Mouse (Mus musculus): Measurements from ENCODE around the gene Timm23. TPM values are rescaled to one million over a fixed set of nuclear protein-coding genes. Genes with fewer than 3 reads are reported as not detected.
A peak's percentile ranks its signal among the peaks of the same experiment; 100 is the strongest.
"Not testable (repeated sequence)": the region's sequence is repeated elsewhere in the genome, so short reads cannot be mapped to it uniquely, and the experiment has no call there.

Timm23 gene
- polyA plus RNA-seq, 1 experiment from 2014 or later, result 289 TPM

DNA sequence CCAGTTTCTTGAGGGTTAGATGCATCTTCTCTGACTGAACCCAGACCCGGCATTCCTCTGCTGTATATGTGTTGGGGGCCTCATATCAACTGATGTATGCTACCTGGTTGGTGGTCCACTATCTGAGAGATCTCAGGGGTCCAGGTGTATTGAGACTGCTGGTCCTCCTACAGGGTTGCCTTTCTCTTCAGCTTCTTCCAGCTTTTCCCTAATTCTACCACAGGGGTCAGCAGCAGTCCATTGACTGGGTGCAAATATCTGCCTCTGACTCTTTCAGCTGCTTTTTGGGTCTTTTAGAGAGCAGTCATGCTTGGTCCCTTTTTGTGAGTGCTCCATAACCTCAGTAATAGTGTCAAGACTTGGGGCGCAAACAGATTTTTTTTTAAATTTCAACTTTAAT is 50.8 kb downstream of the Timm23 start:
- no peak overlapping the region for H3K9ac ChIP-seq
- ATAC-seq (ENCODE audit: extremely low read depth, insufficient number of reproducible peaks, low FRiP score, low TSS enrichment), result no peak
- no peak overlapping the region for H3K27ac ChIP-seq (replicated peaks)
- H3K4me3 ChIP-seq, result no peak overlapping the region
- WGBS, result 72% methylated on average over 2 of the region's 2 CpGs
- H3K27me3 ChIP-seq (replicated peaks), result no peaks in the 10 kb centered on the region
- H3K36me3 ChIP-seq, result no peaks in the 10 kb centered on the region
- H3K9me3 ChIP-seq, result no peaks in the 10 kb centered on the region
- H3K4me2 ChIP-seq, result no peak overlapping the region
- no peaks in the 10 kb centered on the region for H3K4me1 ChIP-seq

- no peaks in the 10 kb centered on the region for H3K36me3 ChIP-seq
- peak overlapping the region; percentile 60; the same call in 1 of the 2 replicates for H3K27ac ChIP-seq (replicated peaks)
- H3K27me3 ChIP-seq (replicated peaks), result no peaks in the 10 kb centered on the region
- ATAC-seq (ENCODE audit: extremely low read depth, insufficient number of reproducible peaks, low FRiP score, low TSS enrichment), result no peak
- no peak overlapping the region for H3K4me3 ChIP-seq
- no peak overlapping the region for H3K4me2 ChIP-seq
- no peak overlapping the region for H3K9ac ChIP-seq
- H3K4me1 ChIP-seq, result no peaks in the 10 kb centered on the region
- no peaks in the 10 kb centered on the region for H3K9me3 ChIP-seq
- 54% methylated on average over 2 of the region's 2 CpGs for WGBS
Observed at GRCm38 (mm10) chr14:32146578-32146977, 55.1 kb downstream of the Timm23 start.

GRCm38 (mm10) chr14:32145809-32146511 is 55.7 kb downstream of the Timm23 start:
- Histone ChIP-seq H3K4me1 (no peaks in the 10 kb centered on the region), H3K4me2 (peak overlapping the region; percentile 44), H3K36me3 (no peaks in the 10 kb centered on the region), H3K9me3 (no peaks in the 10 kb centered on the region), H3K27ac (replicated peaks) (peak overlapping the region; percentile 60), H3K4me3 (no peak overlapping the region), H3K9ac (no peak overlapping the region), H3K27me3 (replicated peaks) (no peaks in the 10 kb centered on the region)
- ATAC-seq (ENCODE audit: extremely low read depth, insufficient number of reproducible peaks, low FRiP score, low TSS enrichment), result no peak
- 27% methylated on average over 7 of the region's 7 CpGs for WGBS

DNA sequence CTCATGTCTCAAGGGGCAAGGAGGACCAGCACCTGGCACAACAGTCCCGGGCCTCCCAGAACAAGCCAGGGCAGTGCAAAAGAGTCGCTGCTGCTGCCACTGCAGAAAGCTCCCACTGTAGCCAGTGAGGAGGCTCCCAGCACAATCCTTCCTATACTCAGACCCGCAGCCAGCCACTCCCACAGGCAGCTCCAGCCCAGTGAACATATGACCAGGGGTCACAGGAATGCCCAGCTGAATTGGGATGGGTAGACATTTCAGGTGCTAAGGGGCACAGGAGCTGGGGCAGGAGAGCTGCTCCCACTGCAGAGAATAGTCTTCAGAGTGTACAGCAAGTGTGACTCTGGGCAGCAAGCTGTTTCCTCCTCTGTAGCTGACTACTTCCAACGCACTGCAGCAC is 56.3 kb downstream of the Timm23 start:
- H3K4me3 ChIP-seq, result no peak overlapping the region
- 0 out of 2 replicates have a peak overlapping the region, but pooled peaks have one; percentile 5 for H3K9ac ChIP-seq
- H3K27ac ChIP-seq (replicated peaks), result peak overlapping the region; percentile 60
- H3K9me3 ChIP-seq, result no peaks in the 10 kb centered on the region
- ATAC-seq (ENCODE audit: extremely low read depth, insufficient number of reproducible peaks, low FRiP score, low TSS enrichment), result no peak
- peak overlapping the region; percentile 44 for H3K4me2 ChIP-seq
- no peaks in the 10 kb centered on the region for H3K36me3 ChIP-seq
- WGBS, result 52% methylated on average over 4 of the region's 4 CpGs
- no peaks in the 10 kb centered on the region for H3K4me1 ChIP-seq
- no peaks in the 10 kb centered on the region for H3K27me3 ChIP-seq (replicated peaks)

GRCm38 (mm10) chr14:32144734-32145133 is 57.0 kb downstream of the Timm23 start:
- Histone ChIP-seq H3K9ac (no peak overlapping the region), H3K4me3 (no peak overlapping the region), H3K4me2 (no peak overlapping the region), H3K9me3 (no peaks in the 10 kb centered on the region), H3K27me3 (replicated peaks) (no peaks in the 10 kb centered on the region), H3K27ac (replicated peaks) (no peak overlapping the region), H3K4me1 (no peaks in the 10 kb centered on the region), H3K36me3 (no peaks in the 10 kb centered on the region)
- ATAC-seq (ENCODE audit: extremely low read depth, insufficient number of reproducible peaks, low FRiP score, low TSS enrichment), result no peak

GRCm38 (mm10) chr14:32141723-32142122 is 60.0 kb downstream of the Timm23 start, which contains the start of gene Msmb:
Msmb (plus strand) TSS chr14:32142023.
- Histone ChIP-seq H3K9me3 (no peaks in the 10 kb centered on the region), H3K36me3 (no peaks in the 10 kb centered on the region), H3K4me1 (no peaks in the 10 kb centered on the region), H3K27me3 (replicated peaks) (no peaks in the 10 kb centered on the region), H3K4me3 (no peak within 1 kb of the TSS), H3K4me2 (no peak within 1 kb of the TSS), H3K9ac (no peak within 1 kb of the TSS), H3K27ac (replicated peaks) (no peak within 1 kb of the TSS)
- no peak for ATAC-seq (ENCODE audit: extremely low read depth, insufficient number of reproducible peaks, low FRiP score, low TSS enrichment)
- 86% methylated on average over 5 of the region's 5 CpGs for WGBS

DNA sequence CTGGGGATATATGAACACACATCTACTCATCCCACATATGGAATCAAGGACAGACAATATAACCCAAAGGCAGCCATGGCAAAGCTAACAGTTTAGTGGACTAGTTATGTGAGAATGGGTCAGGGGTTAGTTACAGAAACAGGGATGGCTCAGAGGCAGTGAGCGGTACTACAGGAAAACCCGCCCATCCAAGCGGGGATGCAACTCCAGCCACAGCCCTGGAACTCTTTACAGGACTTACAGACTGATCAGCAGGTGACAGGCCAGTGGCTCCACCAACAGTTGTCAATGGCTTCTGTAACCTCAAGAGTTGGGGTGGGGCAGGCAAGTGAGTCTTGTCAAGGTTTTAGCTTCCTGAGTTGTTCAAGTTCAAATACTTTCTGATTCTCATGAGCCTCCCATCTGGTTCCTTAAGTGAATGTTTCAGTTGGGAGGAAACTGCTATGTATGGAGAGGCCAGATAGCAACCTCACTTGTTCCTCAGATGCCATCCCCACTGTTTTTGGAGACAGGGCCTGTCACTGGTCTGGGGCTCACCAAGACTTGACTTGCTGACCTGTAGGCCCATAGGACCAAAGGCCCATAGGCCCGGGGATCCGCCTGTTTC is 61.2 kb downstream of the Timm23 start:
- no peaks in the 10 kb centered on the region for H3K27me3 ChIP-seq (replicated peaks)
- H3K9me3 ChIP-seq, result no peaks in the 10 kb centered on the region
- H3K9ac ChIP-seq, result no peak overlapping the region
- H3K4me2 ChIP-seq, result no peak overlapping the region
- no peak for ATAC-seq (ENCODE audit: extremely low read depth, insufficient number of reproducible peaks, low FRiP score, low TSS enrichment)
- WGBS, result 76% methylated on average over 5 of the region's 5 CpGs
- H3K36me3 ChIP-seq, result no peaks in the 10 kb centered on the region
- H3K4me1 ChIP-seq, result peaks cover 7% of the 10 kb centered on the region
- no peak overlapping the region for H3K27ac ChIP-seq (replicated peaks)
- no peak overlapping the region for H3K4me3 ChIP-seq

- not testable (repeated sequence) for H3K27ac ChIP-seq (replicated peaks); H3K27me3 ChIP-seq (replicated peaks); H3K9ac ChIP-seq; H3K4me3 ChIP-seq; ATAC-seq (ENCODE audit: extremely low read depth, insufficient number of reproducible peaks, low FRiP score, low TSS enrichment); H3K36me3 ChIP-seq; H3K4me2 ChIP-seq; H3K9me3 ChIP-seq
- peaks cover 33% of the 10 kb centered on the region for H3K4me1 ChIP-seq
- WGBS, result 38% methylated on average over 3 of the region's 3 CpGs
Observed at GRCm38 (mm10) chr14:32136467-32136866, 65.2 kb downstream of the Timm23 start.

- Histone ChIP-seq H3K27me3 (replicated peaks) (no peaks in the 10 kb centered on the region), H3K4me3 (no peak overlapping the region), H3K4me2 (peak overlapping the region; percentile 36), H3K9ac (peak overlapping the region; percentile 24; the same call in 1 of the 2 replicates), H3K4me1 (peaks cover 33% of the 10 kb centered on the region), H3K36me3 (no peaks in the 10 kb centered on the region), H3K27ac (replicated peaks) (peak overlapping the region; percentile 53), H3K9me3 (no peaks in the 10 kb centered on the region)
- ATAC-seq (ENCODE audit: extremely low read depth, insufficient number of reproducible peaks, low FRiP score, low TSS enrichment), result no peak
- WGBS, result 15% methylated on average over 2 of the region's 2 CpGs
Observed at GRCm38 (mm10) chr14:32134293-32134692, 67.4 kb downstream of the Timm23 start.

GRCm38 (mm10) chr14:32131836-32132235 is 69.9 kb downstream of the Timm23 start:
- H3K4me1 ChIP-seq, result peaks cover 33% of the 10 kb centered on the region
- H3K9me3 ChIP-seq, result no peaks in the 10 kb centered on the region
- 25% methylated on average over 4 of the region's 4 CpGs for WGBS
- H3K27me3 ChIP-seq (replicated peaks), result no peaks in the 10 kb centered on the region
- no peak overlapping the region for H3K9ac ChIP-seq
- H3K27ac ChIP-seq (replicated peaks), result no peak overlapping the region
- H3K4me3 ChIP-seq, result no peak overlapping the region
- ATAC-seq (ENCODE audit: extremely low read depth, insufficient number of reproducible peaks, low FRiP score, low TSS enrichment), result no peak
- H3K4me2 ChIP-seq, result no peak overlapping the region
- no peaks in the 10 kb centered on the region for H3K36me3 ChIP-seq
